Mouse (Mus musculus): ENCODE measurements around the gene 1300017J02Rik. TPM values are rescaled to one million over a fixed set of nuclear protein-coding genes. Genes with fewer than 3 reads are reported as not detected.
"Not testable (repeated sequence)": the region's sequence is repeated elsewhere in the genome, so short reads cannot be mapped to it uniquely, and the experiment has no call there.

1300017J02Rik gene
- under 1 TPM in 1 of 2 experiments, not detected in 1; 0.43 TPM for total RNA-seq (2021)
- long read RNA-seq, experiment 1, result 0 reads
- long read RNA-seq, experiment 2, result 0 reads

- peak; percentile 95 for DNase-seq
These were observed at the start of gene 1300017J02Rik, which contains the start of gene Topbp1 for GRCm38 (mm10) chr9:103304927-103305326. Gene 1300017J02Rik, minus strand, starts transcription at chr9:103305082. Gene Topbp1, plus strand, starts transcription at chr9:103305215.

- not testable (repeated sequence) for DNase-seq
These were observed 48.8 kb upstream of the 1300017J02Rik start for GRCm38 (mm10) chr9:103353500-103354260.

GRCm38 (mm10) chr9:103348791-103349190 is 43.9 kb upstream of the 1300017J02Rik start:
- no peak for DNase-seq

GRCm38 (mm10) chr9:103347996-103348490 is 43.2 kb upstream of the 1300017J02Rik start:
- no peak for DNase-seq

GRCm38 (mm10) chr9:103347045-103347444 is 42.2 kb upstream of the 1300017J02Rik start:
- DNase-seq, result no peak

- no peak for DNase-seq
These were observed 32.0 kb upstream of the 1300017J02Rik start for GRCm38 (mm10) chr9:103336912-103337311.

- DNase-seq, result no peak
These were observed 27.8 kb upstream of the 1300017J02Rik start for GRCm38 (mm10) chr9:103332663-103333062.

GRCm38 (mm10) chr9:103326449-103326848 is 21.6 kb upstream of the 1300017J02Rik start:
- DNase-seq, result no peak

- DNase-seq, result no peak
These were observed 19.8 kb upstream of the 1300017J02Rik start for GRCm38 (mm10) chr9:103324678-103325077.

GRCm38 (mm10) chr9:103309832-103310231 is 5.0 kb upstream of the 1300017J02Rik start:
- no peak for DNase-seq

- no peak for DNase-seq
These were observed 605 bp upstream of the 1300017J02Rik start for GRCm38 (mm10) chr9:103305332-103306041.

- peak; percentile 50 for DNase-seq
These were observed 2.2 kb downstream of the 1300017J02Rik start for GRCm38 (mm10) chr9:103302666-103303065.

GRCm38 (mm10) chr9:103302239-103302638 is 2.6 kb downstream of the 1300017J02Rik start:
- DNase-seq, result no peak

- DNase-seq, result no peak
These were observed 3.8 kb downstream of the 1300017J02Rik start for GRCm38 (mm10) chr9:103301086-103301485.

- DNase-seq, result no peak
These were observed 10.4 kb downstream of the 1300017J02Rik start for GRCm38 (mm10) chr9:103294507-103294906.

GRCm38 (mm10) chr9:103288489-103289180 is 16.2 kb downstream of the 1300017J02Rik start:
- no peak for DNase-seq

- no peak for DNase-seq
These were observed 16.9 kb downstream of the 1300017J02Rik start for GRCm38 (mm10) chr9:103287840-103288488.

- no peak for DNase-seq
These were observed 17.9 kb downstream of the 1300017J02Rik start for GRCm38 (mm10) chr9:103286901-103287422.

GRCm38 (mm10) chr9:103286396-103286795 is 18.5 kb downstream of the 1300017J02Rik start:
- DNase-seq, result no peak

GRCm38 (mm10) chr9:103276876-103277275 is 28.0 kb downstream of the 1300017J02Rik start:
- no peak for DNase-seq

GRCm38 (mm10) chr9:103275676-103276075 is 29.2 kb downstream of the 1300017J02Rik start:
- no peak for DNase-seq

- no peak for DNase-seq
These were observed 30.1 kb downstream of the 1300017J02Rik start for GRCm38 (mm10) chr9:103274819-103275218.

Measured in gastrocnemius, postnatal 10 days (tissue).